Mouse (Mus musculus): Measurements from ENCODE around the gene Elovl6. TPM values are rescaled to one million over a fixed set of nuclear protein-coding genes. Genes with fewer than 3 reads are reported as not detected.
A peak's percentile ranks its signal among the peaks of the same experiment; 100 is the strongest.

Gene Elovl6
- polyA plus RNA-seq, 1 experiment: 27.1 TPM

DNA sequence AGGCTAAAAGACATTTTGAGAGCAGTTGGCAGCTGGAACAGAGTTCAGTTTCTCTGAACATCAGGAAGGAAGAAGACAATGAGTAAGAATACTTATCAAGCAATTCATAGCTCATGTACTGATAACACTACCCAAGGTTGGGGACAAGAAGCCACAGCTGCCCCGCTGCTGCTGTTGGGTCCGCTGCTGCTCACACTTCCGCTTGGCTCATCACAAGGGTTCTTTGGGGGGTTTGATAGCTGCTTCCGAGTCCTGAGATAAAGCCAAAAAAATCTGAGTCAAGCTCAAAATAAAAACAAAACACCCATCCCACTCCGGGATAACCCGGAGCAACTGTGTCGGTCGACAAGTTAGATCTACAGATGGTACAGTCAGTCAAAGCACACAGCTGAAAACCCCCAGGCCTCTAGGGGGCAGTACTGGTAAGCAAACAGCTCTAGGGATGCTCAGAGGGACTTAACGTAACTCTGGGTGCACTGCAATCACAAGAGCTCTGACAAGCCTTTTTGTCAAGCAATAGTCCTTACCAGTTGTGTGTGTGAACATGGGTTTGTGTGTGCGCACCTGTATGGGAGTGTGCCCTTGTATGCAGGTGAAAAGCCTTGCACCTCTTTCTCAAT is 151.0 kb downstream of the Elovl6 start:
- H3K27ac ChIP-seq (ENCODE audit: insufficient read depth, low read length): no peak overlapping the region
- no peaks in the 10 kb centered on the region for H3K4me1 ChIP-seq (ENCODE audit: control insufficient read depth, insufficient read depth, low read length)
- TF ChIP-seq POLR2A (IDR thresholded peaks at IDR 0.05; ENCODE audit: extremely low read depth, insufficient read depth, low read length): no peak
- 0 out of 2 replicates have a peak, but pooled peaks have one; percentile 17 for TF ChIP-seq CTCF (IDR thresholded peaks at IDR 0.05; ENCODE audit: extremely low read depth, insufficient read depth, low read length)
- no peak overlapping the region for H3K4me3 ChIP-seq (ENCODE audit: insufficient read depth, low read length)

DNA sequence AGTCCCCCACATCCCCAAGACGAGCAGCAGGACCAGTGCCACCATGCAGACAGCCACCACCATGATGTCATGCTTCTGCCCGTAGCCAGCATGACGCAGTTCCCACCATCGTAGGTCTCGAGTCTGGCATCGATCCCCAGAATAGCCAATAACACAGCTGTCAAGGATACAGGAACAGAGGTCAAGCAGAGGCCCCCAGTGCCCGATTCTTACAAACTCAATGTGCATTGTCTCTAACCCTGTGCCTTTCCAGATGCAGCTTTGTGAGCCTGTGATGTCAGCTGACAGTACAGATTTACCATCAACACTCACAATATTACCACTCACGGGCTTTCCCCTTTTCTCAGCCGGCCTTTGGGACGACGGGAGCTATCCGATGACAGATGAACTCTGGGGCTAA is 154.0 kb downstream of the Elovl6 start:
- no peak overlapping the region for H3K27ac ChIP-seq (ENCODE audit: insufficient read depth, low read length)
- no peaks in the 10 kb centered on the region for H3K4me1 ChIP-seq (ENCODE audit: control insufficient read depth, insufficient read depth, low read length)
- no peak overlapping the region for H3K4me3 ChIP-seq (ENCODE audit: insufficient read depth, low read length)
- TF ChIP-seq POLR2A (IDR thresholded peaks at IDR 0.05; ENCODE audit: extremely low read depth, insufficient read depth, low read length) (no peak), CTCF (IDR thresholded peaks at IDR 0.05; ENCODE audit: extremely low read depth, insufficient read depth, low read length) (no peak)

GRCm38 (mm10) chr3:129686698-129687333 is 154.7 kb downstream of the Elovl6 start:
- TF ChIP-seq CTCF (IDR thresholded peaks at IDR 0.05; ENCODE audit: extremely low read depth, insufficient read depth, low read length): peak; percentile 51
- TF ChIP-seq POLR2A (IDR thresholded peaks at IDR 0.05; ENCODE audit: extremely low read depth, insufficient read depth, low read length): no peak
- Histone ChIP-seq H3K4me3 (ENCODE audit: insufficient read depth, low read length) (no peak overlapping the region), H3K27ac (ENCODE audit: insufficient read depth, low read length) (no peak overlapping the region), H3K4me1 (ENCODE audit: control insufficient read depth, insufficient read depth, low read length) (no peaks in the 10 kb centered on the region)

- H3K4me1 ChIP-seq (ENCODE audit: control insufficient read depth, insufficient read depth, low read length): no peaks in the 10 kb centered on the region
- H3K27ac ChIP-seq (ENCODE audit: insufficient read depth, low read length): no peak overlapping the region
- no peak overlapping the region for H3K4me3 ChIP-seq (ENCODE audit: insufficient read depth, low read length)
- TF ChIP-seq POLR2A (IDR thresholded peaks at IDR 0.05; ENCODE audit: extremely low read depth, insufficient read depth, low read length) (no peak), CTCF (IDR thresholded peaks at IDR 0.05; ENCODE audit: extremely low read depth, insufficient read depth, low read length) (no peak)
These were observed 155.3 kb downstream of the Elovl6 start for GRCm38 (mm10) chr3:129687429-129687828.

Other genes starting within 250 kb of the Elovl6 start
- 2.1 and 2.8 TPM in 2 replicates for gene Enpep, start 199.6 kb upstream of the Elovl6 start, polyA plus RNA-seq (2012; rRNA removed)
- 3.5 and 4.2 TPM in 2 replicates for gene Egf, start 223.0 kb downstream of the Elovl6 start, polyA plus RNA-seq (2012; rRNA removed)

All from cortical plate, adult 2 months (tissue).